ENCODE assay signal across 7 mouse cellular contexts in the genomic region with DNA sequence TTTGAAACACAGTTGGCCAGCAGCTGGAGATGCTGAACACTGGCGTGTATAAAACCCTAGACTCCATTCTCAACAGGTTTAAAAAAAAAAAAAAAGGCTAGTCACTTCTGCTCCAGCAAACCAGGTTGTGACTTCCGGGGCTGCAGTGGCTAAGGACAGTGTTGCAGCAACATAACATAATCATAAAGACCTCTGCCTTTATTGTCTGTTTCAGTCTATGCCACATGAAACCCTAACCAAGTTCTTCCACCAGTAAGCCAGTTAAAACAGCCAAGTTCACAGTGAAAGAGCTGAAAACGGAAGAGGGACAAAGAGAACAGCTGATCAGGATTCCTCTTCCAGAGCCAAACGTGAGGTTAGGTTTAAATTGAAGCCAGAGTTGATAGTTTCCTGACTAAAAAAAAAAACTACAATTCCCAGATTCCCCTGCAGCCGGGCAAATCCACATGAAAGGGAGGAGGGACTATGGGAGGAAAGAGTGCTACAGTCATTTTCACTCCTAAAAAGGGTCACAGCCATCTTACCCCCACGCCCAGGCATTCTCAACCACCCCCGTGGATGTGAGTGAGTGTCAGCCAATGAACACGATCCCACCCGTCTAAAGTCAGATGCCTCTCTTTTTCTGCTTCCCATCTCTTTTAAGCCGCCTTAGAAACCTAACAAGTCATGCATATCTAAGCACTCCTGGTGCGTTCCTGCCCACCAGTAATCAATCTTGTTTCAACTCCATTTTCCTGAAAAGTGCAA.
DNase-seq lines count a peak whose midpoint lies in the region; TF ChIP-seq lines count a peak whose summit lies in the region.

No protein-coding gene starts in this region.

- no peaks in the 10 kb centered on the region for H3K27me3 ChIP-seq in small intestine, adult 2 months (ENCODE audit: control insufficient read depth, insufficient read depth, low read length)

- no peak for TF ChIP-seq CTCF in cortical plate, adult 2 months (IDR thresholded peaks at IDR 0.05; ENCODE audit: extremely low read depth, insufficient read depth, low read length)
- TF ChIP-seq CTCF in small intestine, adult 2 months (IDR thresholded peaks at IDR 0.05; ENCODE audit: extremely low read depth, insufficient read length, insufficient replicate concordance, low read depth, low read length), result no peak

- peak overlapping the region; percentile 2; the same call in 1 of the 2 replicates for H3K27ac ChIP-seq in cortical plate, adult 2 months (ENCODE audit: insufficient read depth, low read length)
- H3K27ac ChIP-seq in small intestine, adult 2 months (ENCODE audit: insufficient read depth, low read depth, low read length), result 0 out of 2 replicates have a peak overlapping the region, but pooled peaks have one; percentile 7

- DNase-seq in adrenal gland, postnatal 10 days, result peak; percentile 50
- DNase-seq in gastrocnemius, postnatal 14 days, result peak; percentile 26
- DNase-seq in kidney, adult 11 months, result peak; percentile 51
- peak; percentile 47 to 64 for DNase-seq in left cerebral cortex, postnatal 25 days (ENCODE audit: low spot score in 2 of 2)
- DNase-seq in mesoderm, embryonic 11.5 days (ENCODE audit: low read depth, low spot score), result peak; percentile 69

- H3K4me3 ChIP-seq in cortical plate, adult 2 months (ENCODE audit: insufficient read depth, low read length), result peak overlapping the region; percentile 69
- H3K4me3 ChIP-seq in small intestine, adult 2 months (ENCODE audit: low read depth, low read length), result peak overlapping the region; percentile 54

- 14% methylated on average over 11 of the region's 11 CpGs for WGBS in small intestine, adult 2 months

- 0 out of 2 replicates have a peak, but pooled peaks have one; percentile 36 for TF ChIP-seq POLR2A in cortical plate, adult 2 months (IDR thresholded peaks at IDR 0.05; ENCODE audit: extremely low read depth, insufficient read depth, low read length)
- TF ChIP-seq POLR2A in small intestine, adult 2 months (IDR thresholded peaks at IDR 0.05; ENCODE audit: low read depth, low read length), result no peak

- H3K36me3 ChIP-seq in small intestine, adult 2 months (ENCODE audit: control insufficient read depth, insufficient read depth, low read length), result no peaks in the 10 kb centered on the region

- H3K4me1 ChIP-seq in cortical plate, adult 2 months (ENCODE audit: control insufficient read depth, insufficient read depth, low read length), result peaks cover 3% of the 10 kb centered on the region; the same call in 1 of the 2 replicates
- H3K4me1 ChIP-seq in small intestine, adult 2 months (ENCODE audit: control insufficient read depth, insufficient read depth, insufficient read length, low read length), result peaks cover 4% of the 10 kb centered on the region; the same call in 1 of the 2 replicates

- intact Hi-C loops in gastrocnemius, postnatal 14 days (cut with DNase I; ENCODE audit: low total_unique reads), result no loop called here
- intact Hi-C loops in left cerebral cortex, postnatal 25 days (cut with DNase I), result loop anchor here (5.0 kb wide), 1 partner anchor 631 kb away; the partner anchor contains the start of gene Mad2l1

Comparison
In these comparisons a context has a peak if more than half of its experiments do, and no peak if none do; other contexts are left out.
1. Peak in every context shown above with its lines: DNase-seq, H3K4me3 ChIP-seq and H3K27ac ChIP-seq.